Mouse (Mus musculus) intestine, postnatal 0 days (tissue): ENCODE measurements around the gene Ficd. TPM values are rescaled to one million over a fixed set of nuclear protein-coding genes. Genes with fewer than 3 reads are reported as not detected.

Experiments
- ATAC-seq: fragments of 200-750 bp; cut with Nextera tagmentation; 2 replicates; pipeline ENCODE4 v1.8.0; 2017; ENCODE audit warnings: mild to moderate bottlenecking, moderate TSS enrichment, moderate library complexity
- H3K27ac ChIP-seq: fragments of 300-500 bp; sonication (generic); 2 replicates; pipeline ENCODE4 v1.5.1; 2014; ENCODE audit warnings: mild to moderate bottlenecking, low read depth, low read length, moderate library complexity
- H3K27me3 ChIP-seq: fragments of 300-500 bp; sonication (generic); replicated peaks from 2 replicates; pipeline ENCODE4 v1.6.1; 2014; ENCODE audit warnings: low read length, mixed read lengths; ENCODE audit not compliant: control insufficient read depth, insufficient read depth
- H3K36me3 ChIP-seq: fragments of 300-500 bp; sonication (generic); 2 replicates; pipeline ENCODE4 v1.6.1; 2014; ENCODE audit warnings: mild to moderate bottlenecking, moderate library complexity; ENCODE audit not compliant: control insufficient read depth, insufficient read depth
- H3K4me1 ChIP-seq: fragments of 300-500 bp; sonication (generic); replicated peaks from 2 replicates; pipeline ENCODE4 v1.6.1; 2014; ENCODE audit warnings: antibody characterized with exemption, low read length, mixed read lengths; ENCODE audit not compliant: control insufficient read depth, insufficient read depth
- H3K4me2 ChIP-seq: fragments of 300-500 bp; sonication (generic); replicated peaks from 2 replicates; pipeline ENCODE4 v1.6.1; 2014; ENCODE audit warnings: low read depth, mild to moderate bottlenecking, moderate library complexity
- H3K4me3 ChIP-seq: fragments of 300-500 bp; sonication (generic); 2 replicates; pipeline ENCODE4 v1.5.1; 2014; ENCODE audit warnings: low read depth, low read length
- H3K9ac ChIP-seq: fragments of 300-500 bp; sonication (generic); 2 replicates; pipeline ENCODE4 v1.6.1; 2014; ENCODE audit warnings: mild to moderate bottlenecking, low read depth, low read length
- H3K9me3 ChIP-seq: fragments of 300-500 bp; sonication (generic); 2 replicates; pipeline ENCODE4 v1.6.1; 2016; ENCODE audit warnings: mixed run types; ENCODE audit not compliant: control insufficient read depth
- CTCF ChIP-seq: sonication (generic); IDR thresholded peaks from 2 replicates; pipeline ENCODE4 v1.5.1; 2016; ENCODE audit warnings: low read depth, mild to moderate bottlenecking, control low read depth, antibody characterized with exemption, moderate library complexity
- WGBS: fragments of 180-500 bp; shearing (Covaris S2); extraction: QIAGEN DNeasy Blood & Tissue Kit; methylation state at CpG from one replicate; pipeline ENCODE4 v1.1.7; 2014; 5-methylcytosine and 5-hydroxymethylcytosine counted together
- polyA plus RNA-seq: library from polyadenylated mRNA; unstranded; fragments of >200 nt; fragmentation: Nextera tagmentation; extraction: Ambion mirVana; gene quantifications from 2 replicates; pipeline ENCODE4 v1.2.1, GENCODE M21; 2015

Ficd gene
- polyA plus RNA-seq: 4.6 and 5.0 TPM in 2 replicates

DNA sequence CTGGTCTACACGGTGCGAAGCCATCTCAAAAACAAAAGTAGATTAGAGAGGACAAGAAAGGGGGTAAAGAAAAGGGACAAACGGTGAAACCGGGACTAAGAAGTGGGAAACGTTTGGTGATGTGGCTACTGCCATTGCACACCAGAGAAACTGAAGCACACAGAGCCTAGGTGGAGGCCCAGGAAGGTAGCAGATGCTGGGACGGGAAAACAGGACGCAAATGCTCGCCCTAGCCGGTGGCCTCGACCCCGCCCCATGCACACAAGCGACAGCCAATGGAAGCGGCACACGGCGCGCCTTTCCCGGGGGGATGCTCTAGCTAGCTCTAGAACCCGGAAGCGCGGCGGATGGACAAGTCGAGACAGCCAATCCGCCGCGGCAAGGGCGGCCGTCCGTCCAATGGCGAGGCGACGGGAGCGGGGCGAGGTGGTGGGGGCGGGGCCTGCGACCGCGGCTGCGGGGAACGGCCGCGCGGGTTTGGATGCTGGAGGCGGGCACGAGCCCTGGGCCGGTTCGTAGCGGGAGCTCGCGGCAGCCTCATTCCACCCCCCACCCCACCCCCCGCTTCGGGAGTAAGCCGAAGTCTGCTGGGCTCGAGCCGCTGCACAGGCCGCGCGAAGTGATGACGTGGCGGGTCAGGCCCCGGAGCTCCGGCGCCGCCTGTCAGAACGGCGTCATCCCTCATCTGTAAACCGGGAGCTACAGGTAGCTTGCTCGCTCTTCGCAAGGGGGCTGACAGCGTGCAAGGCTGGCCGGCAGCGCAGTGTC is at the start of gene Ficd:
Gene Ficd (plus strand): TSS at position 459 of the 768 bp plus-strand sequence.
- Histone ChIP-seq H3K4me2 (peak within 1 kb of the TSS; percentile 95), H3K27me3 (no peaks in the 10 kb centered on the region), H3K4me3 (peak within 1 kb of the TSS; percentile 76), H3K27ac (peak within 1 kb of the TSS; percentile 94), H3K9me3 (no peaks in the 10 kb centered on the region), H3K9ac (peak within 1 kb of the TSS; percentile 70), H3K4me1 (0 out of 2 replicates have a peak, but pooled peaks cover 5% of the 10 kb centered on the region), H3K36me3 (peaks cover 32% of the 10 kb centered on the region)
- 0 out of 2 replicates have a peak, but pooled peaks have one; percentile 1 for TF ChIP-seq CTCF
- ATAC-seq: peak; percentile 97
- 1% methylated on average over 66 of the region's 71 CpGs for WGBS

DNA sequence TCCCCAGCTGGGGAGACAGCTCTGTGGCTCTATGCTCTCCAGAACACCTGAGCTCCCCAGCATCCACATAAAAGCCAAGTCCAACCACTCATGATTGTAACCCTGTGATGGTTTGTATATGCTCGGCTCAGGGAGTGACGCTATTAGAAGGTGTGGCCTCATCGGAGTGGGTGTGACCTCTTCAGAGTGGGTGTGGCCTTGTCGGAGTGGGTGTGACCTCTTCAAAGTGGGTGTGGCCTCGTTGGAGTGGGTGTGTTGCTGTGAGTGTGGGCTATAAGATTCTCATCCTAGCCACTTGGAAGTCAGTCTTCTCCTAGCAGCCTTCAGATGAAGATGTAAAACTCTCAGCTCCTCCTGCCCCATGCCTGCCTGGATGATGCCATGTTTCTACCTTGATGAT is 48.1 kb upstream of the Ficd start:
- Histone ChIP-seq H3K27me3 (no peaks in the 10 kb centered on the region), H3K4me3 (no peak overlapping the region), H3K27ac (no peak overlapping the region), H3K9me3 (no peaks in the 10 kb centered on the region), H3K4me1 (no peaks in the 10 kb centered on the region), H3K9ac (no peak overlapping the region), H3K4me2 (no peak overlapping the region), H3K36me3 (no peaks in the 10 kb centered on the region)
- 75% methylated on average over 5 of the region's 5 CpGs for WGBS
- no peak for TF ChIP-seq CTCF
- no peak for ATAC-seq

DNA sequence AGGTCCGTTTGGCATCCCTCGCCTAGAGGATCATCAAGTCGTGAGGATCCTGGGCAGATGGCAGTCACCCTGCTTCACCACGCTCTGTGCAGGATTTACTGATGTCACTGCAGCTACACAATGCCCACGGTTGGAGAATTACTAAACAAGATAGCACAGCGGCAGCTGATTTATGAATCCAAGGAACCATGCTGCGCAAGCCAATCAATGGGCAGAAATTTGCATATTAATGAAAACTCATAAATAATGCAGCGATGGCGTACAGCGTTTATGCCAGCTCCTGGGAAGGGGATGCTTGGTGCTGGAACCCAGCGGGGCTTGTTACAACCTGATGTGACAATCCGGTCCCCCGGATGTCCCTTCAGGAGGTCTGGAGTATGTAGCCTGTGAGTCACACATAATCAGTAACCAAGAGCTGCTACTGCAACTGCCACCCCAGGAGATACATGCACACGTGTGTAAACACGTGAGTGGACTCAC is 45.5 kb upstream of the Ficd start:
- no peak for ATAC-seq
- TF ChIP-seq CTCF: no peak
- Histone ChIP-seq H3K9ac (no peak overlapping the region), H3K36me3 (no peaks in the 10 kb centered on the region), H3K27me3 (no peaks in the 10 kb centered on the region), H3K4me3 (no peak overlapping the region), H3K4me1 (no peaks in the 10 kb centered on the region), H3K27ac (no peak overlapping the region), H3K4me2 (no peak overlapping the region), H3K9me3 (no peaks in the 10 kb centered on the region)
- 79% methylated on average over 15 of the region's 15 CpGs for WGBS

DNA sequence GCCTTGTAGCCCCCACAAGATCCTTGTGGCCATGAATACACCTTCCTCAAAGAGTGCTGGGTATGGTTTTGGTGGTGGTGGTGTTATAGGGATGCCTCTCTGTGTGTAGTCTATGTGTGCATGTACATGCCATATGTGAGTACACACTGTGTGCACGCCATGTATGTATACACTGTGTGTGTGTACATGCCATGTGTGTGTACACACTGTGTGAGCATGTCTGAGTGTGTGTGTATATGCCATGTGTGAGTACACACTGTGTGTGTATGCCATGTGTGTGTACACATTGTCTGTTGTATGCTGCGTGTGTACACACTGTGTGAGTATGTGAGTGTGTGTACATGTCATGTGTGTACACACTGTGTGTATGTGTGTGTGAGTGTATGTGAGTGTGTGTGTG is 44.7 kb upstream of the Ficd start:
- WGBS: 86% methylated on average over 2 of the region's 2 CpGs
- TF ChIP-seq CTCF: no peak
- no peak overlapping the region for H3K4me2 ChIP-seq
- no peak for ATAC-seq
- no peaks in the 10 kb centered on the region for H3K27me3 ChIP-seq
- H3K27ac ChIP-seq: no peak overlapping the region
- no peak overlapping the region for H3K4me3 ChIP-seq
- no peaks in the 10 kb centered on the region for H3K9me3 ChIP-seq
- no peaks in the 10 kb centered on the region for H3K4me1 ChIP-seq
- no peaks in the 10 kb centered on the region for H3K36me3 ChIP-seq
- no peak overlapping the region for H3K9ac ChIP-seq

DNA sequence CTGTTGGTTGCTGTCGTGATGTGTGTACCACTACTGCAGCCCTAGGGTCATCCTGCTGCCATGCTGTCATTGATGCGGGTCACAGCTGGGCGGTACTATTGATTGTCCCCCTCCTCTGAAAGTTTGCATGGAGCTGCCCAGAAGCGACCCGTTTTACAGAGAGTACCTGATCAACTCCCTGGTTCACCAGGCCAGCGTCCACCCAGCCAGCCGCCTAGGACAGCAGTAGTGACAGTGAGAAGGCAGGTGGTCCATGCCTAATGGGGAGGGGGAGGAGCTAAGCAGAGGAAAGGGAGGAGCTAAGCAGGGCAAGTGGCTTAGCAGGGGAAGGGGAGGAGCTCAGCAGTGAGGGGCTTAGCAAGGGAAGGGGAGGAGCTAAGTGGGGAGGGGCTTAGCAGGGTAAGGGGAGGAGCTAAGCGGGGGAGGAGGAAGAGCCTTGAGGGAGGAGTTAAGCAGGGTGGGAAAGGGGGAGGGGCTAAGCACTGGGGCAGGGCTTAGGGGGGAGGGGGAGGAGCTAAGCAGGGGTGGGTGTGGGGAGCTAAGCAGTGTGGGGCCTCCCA is 42.3 kb upstream of the Ficd start:
- Histone ChIP-seq H3K4me2 (no peak overlapping the region), H3K9ac (no peak overlapping the region), H3K4me1 (no peaks in the 10 kb centered on the region), H3K9me3 (no peaks in the 10 kb centered on the region), H3K27ac (no peak overlapping the region), H3K36me3 (no peaks in the 10 kb centered on the region), H3K4me3 (no peak overlapping the region), H3K27me3 (no peaks in the 10 kb centered on the region)
- no peak for ATAC-seq
- no peak for TF ChIP-seq CTCF
- WGBS: 88% methylated on average over 8 of the region's 8 CpGs

DNA sequence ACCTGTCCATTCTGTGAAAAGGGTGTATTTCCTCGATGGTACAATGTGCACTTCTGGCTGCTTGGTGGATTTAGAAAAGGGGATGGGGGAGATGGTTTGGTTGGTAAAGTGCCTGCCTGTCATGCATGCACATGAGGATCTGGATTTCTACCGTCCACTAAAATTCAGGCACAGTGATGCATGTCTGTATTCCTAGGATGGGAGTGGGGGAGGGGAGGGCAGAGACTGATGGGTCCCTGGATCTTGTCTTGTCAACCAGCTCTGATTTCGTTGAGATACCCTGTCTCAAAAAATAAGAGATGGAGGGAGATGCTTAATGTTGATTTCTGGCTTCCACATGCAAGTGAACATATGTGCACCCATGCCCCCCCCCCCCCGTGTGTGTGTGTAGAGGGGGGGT is 41.6 kb upstream of the Ficd start:
- Histone ChIP-seq H3K27me3 (no peaks in the 10 kb centered on the region), H3K9ac (no peak overlapping the region), H3K9me3 (no peaks in the 10 kb centered on the region), H3K27ac (no peak overlapping the region), H3K4me2 (no peak overlapping the region), H3K4me1 (no peaks in the 10 kb centered on the region), H3K36me3 (no peaks in the 10 kb centered on the region), H3K4me3 (no peak overlapping the region)
- WGBS: 49% methylated on average over 4 of the region's 4 CpGs
- ATAC-seq: no peak
- TF ChIP-seq CTCF: no peak
